Mouse (Mus musculus): ENCODE results near the gene Tmem161a.

- TF ChIP-seq CTCF (IDR thresholded peaks at IDR 0.05; ENCODE audit: low read depth, low read length): no peak
- no peak for TF ChIP-seq POLR2A (IDR thresholded peaks at IDR 0.05; ENCODE audit: borderline replicate concordance, low read depth, low read length)
These were observed 49.9 kb downstream of the Tmem161a start for GRCm38 (mm10) chr8:70222041-70222440.
